Mouse (Mus musculus): ENCODE measurements around the gene Traf4. TPM values are rescaled to one million over a fixed set of nuclear protein-coding genes. Genes with fewer than 3 reads are reported as not detected.

Traf4 gene
- polyA plus RNA-seq (2014; fragmentation: Illumina TruSeq; extraction: RNeasy Lipid Tissue Mini Kit (QIAGEN cat#74804); ENCODE audit: low read depth, low replicate concordance): 1.1 TPM

DNA sequence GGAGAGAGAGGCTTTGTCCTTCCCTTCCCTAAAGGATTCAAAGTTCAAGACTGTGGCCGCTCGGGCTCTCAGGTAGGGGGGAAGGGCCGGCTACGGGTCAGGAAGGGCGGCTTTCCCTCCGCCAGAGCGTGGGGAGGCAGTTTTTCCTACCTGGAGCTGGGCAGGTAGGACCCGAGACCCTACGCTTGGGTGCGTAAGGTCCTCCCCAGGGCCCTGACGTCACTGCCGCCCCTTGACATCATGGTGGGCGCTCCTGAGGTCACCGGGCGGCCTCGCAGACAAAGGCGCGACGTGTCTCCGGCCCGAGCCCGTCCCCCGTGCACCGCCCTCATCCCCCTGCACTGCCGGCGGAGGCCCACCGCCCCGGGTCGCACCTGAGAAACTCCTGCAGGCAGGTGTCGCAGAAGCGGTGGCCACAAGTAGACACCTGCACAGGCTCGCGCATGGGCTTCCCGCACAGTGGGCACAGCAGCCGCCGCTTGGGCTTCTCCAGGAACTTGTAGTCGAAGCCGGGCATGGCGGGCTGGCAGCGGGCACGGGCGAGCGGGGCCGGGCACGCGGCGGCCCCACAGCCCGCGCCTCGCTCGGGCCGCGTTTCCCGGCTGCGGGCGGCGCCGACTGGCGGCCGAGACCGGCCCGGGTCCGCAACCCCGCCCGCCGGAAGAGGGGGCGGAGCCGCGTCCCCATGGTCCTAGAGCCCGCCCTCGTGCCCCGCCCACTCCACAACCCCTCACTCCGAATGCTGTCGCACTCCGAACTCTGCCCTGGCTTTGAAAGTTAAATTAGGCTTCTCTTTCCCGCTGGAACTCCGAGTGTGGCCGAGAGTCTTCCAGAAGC lies at the start of gene Traf4:
TSS of gene Traf4 (minus strand) at position 666 of the 837 bp plus-strand sequence.

DNA sequence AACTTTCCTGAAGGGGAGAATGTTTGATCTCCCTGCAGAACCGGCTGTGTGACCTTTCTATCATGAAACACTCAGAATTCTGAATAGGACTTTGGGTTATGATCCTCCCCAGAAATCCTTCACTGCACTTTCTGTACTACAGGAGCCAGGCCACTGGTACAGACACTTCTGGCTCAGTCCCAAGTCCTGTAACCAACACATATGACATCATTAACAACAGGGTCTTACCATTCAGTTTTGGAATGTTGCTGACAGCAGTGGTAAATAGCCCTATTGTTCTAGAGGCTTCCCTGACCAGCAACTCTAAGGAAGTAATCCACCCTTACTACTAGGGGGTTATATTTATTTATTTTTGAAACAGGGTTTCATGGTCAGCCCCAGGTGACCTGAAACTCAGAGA lies 27.7 kb upstream of the Traf4 start, which contains the start of gene Proca1:
TSS of gene Proca1 (plus strand) at position 280 of the 400 bp plus-strand sequence.

DNA sequence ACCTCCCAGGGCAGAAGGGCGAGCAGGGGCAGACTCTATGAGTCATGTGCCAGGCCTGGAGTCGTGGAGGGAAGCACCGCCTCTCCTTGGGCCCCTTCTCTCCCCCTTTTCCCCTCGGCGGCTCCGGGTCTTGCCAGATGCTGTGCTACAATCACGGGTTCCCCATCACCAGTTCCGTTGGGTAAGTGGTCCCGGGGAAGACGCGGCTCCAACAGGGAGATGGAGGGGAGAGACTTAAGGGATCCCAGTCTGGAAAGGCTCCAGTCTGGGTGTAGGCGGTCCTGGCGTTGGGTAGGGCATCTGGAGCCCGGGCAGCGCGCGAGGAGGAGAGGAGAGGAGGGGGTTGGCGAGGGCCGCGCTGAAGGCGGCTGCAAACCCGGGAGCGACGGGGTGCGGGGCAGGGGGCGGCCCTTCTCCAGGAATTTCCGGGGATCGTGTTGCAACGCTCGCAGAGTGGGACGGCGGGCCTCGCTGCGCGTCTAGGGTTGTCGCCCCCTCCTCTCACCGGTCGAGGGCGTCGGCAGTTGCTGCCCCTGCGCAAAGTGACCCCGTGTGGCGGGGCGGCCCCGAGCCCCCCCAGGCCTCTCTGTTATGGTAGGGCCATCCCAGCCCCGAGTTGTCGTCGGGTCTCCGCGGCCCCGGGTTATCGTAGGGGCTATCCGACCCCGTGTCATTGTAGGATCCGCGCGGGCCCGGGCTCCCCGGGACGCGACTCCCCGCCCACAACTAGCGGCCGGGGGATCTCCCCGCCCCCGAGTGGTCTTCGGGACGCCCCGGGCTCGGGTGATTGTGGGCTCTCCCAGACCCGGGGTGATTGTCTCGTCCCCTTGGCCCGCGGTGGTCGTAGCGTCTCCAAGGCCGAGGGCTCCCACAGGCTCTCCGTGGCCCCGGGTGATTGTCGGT lies 23.2 kb upstream of the Traf4 start, which contains the start of gene Rab34:
TSS of gene Rab34 (plus strand) at position 100 of the 903 bp plus-strand sequence.

DNA sequence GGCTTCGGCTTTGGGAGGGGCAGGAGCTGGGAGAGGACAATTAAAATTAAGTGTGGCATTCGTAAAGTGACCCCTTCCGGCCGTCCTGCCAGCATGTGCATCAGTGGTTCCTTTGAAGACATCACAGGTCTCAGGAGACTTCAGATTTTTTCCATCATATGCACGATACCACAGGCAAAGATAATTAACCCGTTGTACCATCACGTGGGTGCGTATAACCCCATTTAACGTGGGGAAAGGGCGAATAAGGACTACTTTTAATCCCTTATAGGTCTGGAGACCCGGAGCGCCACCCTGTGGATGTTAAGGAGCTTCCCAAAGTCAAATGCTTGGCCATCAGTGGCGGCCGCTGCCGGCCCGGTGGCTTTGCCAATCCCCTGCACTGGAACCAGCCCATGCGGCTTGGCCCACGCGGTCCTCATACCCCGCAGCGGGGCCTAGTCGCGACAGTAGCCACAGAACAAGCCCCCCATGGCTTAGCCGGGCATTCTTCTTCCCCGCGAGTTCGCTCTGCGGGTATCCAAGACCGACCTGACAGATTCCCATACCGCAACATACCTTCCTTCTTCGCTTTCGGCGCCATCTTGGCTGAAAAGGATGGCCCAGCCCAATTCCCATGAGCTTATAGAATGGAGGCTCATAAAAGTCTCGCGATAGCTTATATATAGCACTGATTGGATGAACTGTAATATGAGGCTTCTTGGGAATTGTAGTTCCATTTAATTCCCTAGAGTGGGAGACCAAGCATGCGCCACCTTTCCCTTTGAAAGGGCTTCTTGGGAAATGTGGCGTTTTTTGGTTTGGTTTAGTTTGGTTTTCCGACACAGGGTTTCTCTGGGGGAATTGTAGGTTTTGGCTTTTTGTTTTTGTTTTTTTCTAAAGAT lies 17.8 kb upstream of the Traf4 start, which contains the start of gene Rpl23a:
TSS of gene Rpl23a (minus strand) at position 624 of the 884 bp plus-strand sequence.

DNA sequence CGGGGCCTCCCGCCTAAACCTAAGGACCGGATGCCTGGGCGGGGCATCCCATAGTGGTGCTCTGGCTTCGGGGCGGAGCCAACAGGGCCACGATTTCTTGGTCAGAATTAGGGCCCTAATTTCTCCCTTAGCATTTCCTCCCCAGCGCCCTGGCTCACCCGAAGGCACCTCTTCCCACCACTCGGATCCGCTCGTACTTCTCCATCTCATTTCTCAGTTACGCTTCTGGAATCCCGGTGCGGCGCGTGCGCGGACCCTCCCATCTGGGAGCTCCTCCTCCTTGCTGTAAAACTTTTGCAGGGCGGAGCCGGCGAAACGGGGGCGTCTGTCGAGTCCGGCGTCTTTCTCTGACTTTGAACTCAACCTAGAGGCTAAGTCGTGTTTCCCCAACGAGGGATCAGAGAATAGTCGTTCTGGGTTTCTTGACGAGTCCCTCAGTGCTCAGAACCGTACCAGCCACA lies 11.0 kb upstream of the Traf4 start, which contains the start of the genes Nek8 and Tlcd1:
TSS of gene Nek8 (minus strand) at position 274 of the 461 bp plus-strand sequence.
TSS of gene Tlcd1 (plus strand) at position 310 of the 461 bp plus-strand sequence.

Other genes starting within 250 kb of the Traf4 start
- not detected for gene Sez6, start 234.8 kb downstream of the Traf4 start, polyA plus RNA-seq (2014; fragmentation: Illumina TruSeq; extraction: RNeasy Lipid Tissue Mini Kit (QIAGEN cat#74804); ENCODE audit: low read depth, low replicate concordance)
- gene Phf12, start 182.8 kb downstream of the Traf4 start, polyA plus RNA-seq (2014; fragmentation: Illumina TruSeq; extraction: RNeasy Lipid Tissue Mini Kit (QIAGEN cat#74804); ENCODE audit: low read depth, low replicate concordance): 7.1 TPM
- 3.3 TPM for gene Dhrs13, start 133.3 kb downstream of the Traf4 start, polyA plus RNA-seq (2014; fragmentation: Illumina TruSeq; extraction: RNeasy Lipid Tissue Mini Kit (QIAGEN cat#74804); ENCODE audit: low read depth, low replicate concordance)
- 8.4 TPM for gene Flot2, start 127.7 kb downstream of the Traf4 start, polyA plus RNA-seq (2014; fragmentation: Illumina TruSeq; extraction: RNeasy Lipid Tissue Mini Kit (QIAGEN cat#74804); ENCODE audit: low read depth, low replicate concordance)
- gene Eral1, start 85.2 kb downstream of the Traf4 start, polyA plus RNA-seq (2014; fragmentation: Illumina TruSeq; extraction: RNeasy Lipid Tissue Mini Kit (QIAGEN cat#74804); ENCODE audit: low read depth, low replicate concordance): 5.7 TPM
- gene Fam222b, start 70.9 kb downstream of the Traf4 start, polyA plus RNA-seq (2014; fragmentation: Illumina TruSeq; extraction: RNeasy Lipid Tissue Mini Kit (QIAGEN cat#74804); ENCODE audit: low read depth, low replicate concordance): 6.3 TPM
- 1.6 TPM for gene Nek8, start 11.1 kb upstream of the Traf4 start, polyA plus RNA-seq (2014; fragmentation: Illumina TruSeq; extraction: RNeasy Lipid Tissue Mini Kit (QIAGEN cat#74804); ENCODE audit: low read depth, low replicate concordance)
- gene Tlcd1, start 11.1 kb upstream of the Traf4 start, polyA plus RNA-seq (2014; fragmentation: Illumina TruSeq; extraction: RNeasy Lipid Tissue Mini Kit (QIAGEN cat#74804); ENCODE audit: low read depth, low replicate concordance): 33.9 TPM
- gene Rpl23a, start 18.0 kb upstream of the Traf4 start, polyA plus RNA-seq (2014; fragmentation: Illumina TruSeq; extraction: RNeasy Lipid Tissue Mini Kit (QIAGEN cat#74804); ENCODE audit: low read depth, low replicate concordance): 310 TPM
- gene Rab34, start 22.8 kb upstream of the Traf4 start, polyA plus RNA-seq (2014; fragmentation: Illumina TruSeq; extraction: RNeasy Lipid Tissue Mini Kit (QIAGEN cat#74804); ENCODE audit: low read depth, low replicate concordance): 1.7 TPM
- gene Proca1, start 27.8 kb upstream of the Traf4 start, polyA plus RNA-seq (2014; fragmentation: Illumina TruSeq; extraction: RNeasy Lipid Tissue Mini Kit (QIAGEN cat#74804); ENCODE audit: low read depth, low replicate concordance): 1.3 TPM
- gene Sdf2, start 80.2 kb upstream of the Traf4 start, polyA plus RNA-seq (2014; fragmentation: Illumina TruSeq; extraction: RNeasy Lipid Tissue Mini Kit (QIAGEN cat#74804); ENCODE audit: low read depth, low replicate concordance): 21.3 TPM
- gene Supt6, start 80.4 kb upstream of the Traf4 start, polyA plus RNA-seq (2014; fragmentation: Illumina TruSeq; extraction: RNeasy Lipid Tissue Mini Kit (QIAGEN cat#74804); ENCODE audit: low read depth, low replicate concordance): 5.8 TPM
- gene 2610507B11Rik, start 96.2 kb upstream of the Traf4 start, polyA plus RNA-seq (2014; fragmentation: Illumina TruSeq; extraction: RNeasy Lipid Tissue Mini Kit (QIAGEN cat#74804); ENCODE audit: low read depth, low replicate concordance): 48.4 TPM
- gene BC030499, start 125.3 kb upstream of the Traf4 start, polyA plus RNA-seq (2014; fragmentation: Illumina TruSeq; extraction: RNeasy Lipid Tissue Mini Kit (QIAGEN cat#74804); ENCODE audit: low read depth, low replicate concordance): 0.24 TPM
- 0.32 TPM for gene Spag5, start 135.9 kb upstream of the Traf4 start, polyA plus RNA-seq (2014; fragmentation: Illumina TruSeq; extraction: RNeasy Lipid Tissue Mini Kit (QIAGEN cat#74804); ENCODE audit: low read depth, low replicate concordance)
- gene Aldoc, start 157.4 kb upstream of the Traf4 start, polyA plus RNA-seq (2014; fragmentation: Illumina TruSeq; extraction: RNeasy Lipid Tissue Mini Kit (QIAGEN cat#74804); ENCODE audit: low read depth, low replicate concordance): 10.4 TPM
- 1.4 TPM for gene Pigs, start 162.8 kb upstream of the Traf4 start, polyA plus RNA-seq (2014; fragmentation: Illumina TruSeq; extraction: RNeasy Lipid Tissue Mini Kit (QIAGEN cat#74804); ENCODE audit: low read depth, low replicate concordance)
- gene Unc119, start 177.9 kb upstream of the Traf4 start, polyA plus RNA-seq (2014; fragmentation: Illumina TruSeq; extraction: RNeasy Lipid Tissue Mini Kit (QIAGEN cat#74804); ENCODE audit: low read depth, low replicate concordance): 0.58 TPM
- not detected for gene Foxn1, start 221.0 kb upstream of the Traf4 start, polyA plus RNA-seq (2014; fragmentation: Illumina TruSeq; extraction: RNeasy Lipid Tissue Mini Kit (QIAGEN cat#74804); ENCODE audit: low read depth, low replicate concordance)